Mouse (Mus musculus) liver, embryonic 14.5 days (tissue): ENCODE data around the gene Cd163l1. TPM values are rescaled to one million over a fixed set of nuclear protein-coding genes. Genes with fewer than 3 reads are reported as not detected.
A peak's percentile ranks its signal among the peaks of the same experiment; 100 is the strongest.

Experiments
- ATAC-seq: fragments of 200-750 bp; cut with Nextera tagmentation; 2 replicates; pipeline ENCODE4 v1.8.0; 2017; ENCODE audit warnings: moderate number of reproducible peaks, mild to moderate bottlenecking, moderate library complexity; ENCODE audit not compliant: insufficient read depth
- DNase-seq, 3 experiments: peaks; one replicate each; pipeline ENCODE4 v3.0.0-alpha.2; 2012 to 2013; ENCODE audit warnings: low read depth in 3 of 3, low spot score in 3 of 3
- H3K27ac ChIP-seq: fragments of 300-500 bp; sonication (generic); 2 replicates; pipeline ENCODE4 v1.5.1; 2014; ENCODE audit warnings: moderate library complexity, mild to moderate bottlenecking, control low read depth, inconsistent platforms
- H3K27me3 ChIP-seq: fragments of 300-500 bp; sonication (generic); 2 replicates; pipeline ENCODE4 v1.6.1; 2014; ENCODE audit warnings: mild to moderate bottlenecking, low read length, moderate library complexity; ENCODE audit not compliant: control insufficient read depth, insufficient read depth
- H3K36me3 ChIP-seq: fragments of 300-500 bp; sonication (generic); replicated peaks from 2 replicates; pipeline ENCODE4 v1.6.1; 2014; ENCODE audit warnings: low read depth; ENCODE audit not compliant: control insufficient read depth, insufficient read depth
- H3K4me1 ChIP-seq, 2 experiments: fragments of 200-500 bp in 1 of 2; fragments of 300-500 bp in 1 of 2; sonication (generic) in 1 of 2; replicated peaks; 2 replicates each; pipeline ENCODE4 v1.6.1; 2012 to 2014; ENCODE audit warnings: antibody characterized with exemption in 1 of 2, inconsistent platforms in 1 of 2, low read length in 1 of 2; ENCODE audit not compliant: control insufficient read depth in 2 of 2, insufficient read depth in 2 of 2
- H3K4me2 ChIP-seq: fragments of 300-500 bp; sonication (generic); 2 replicates; pipeline ENCODE4 v1.6.1; 2014; ENCODE audit warnings: low read depth, mild to moderate bottlenecking, control low read depth, moderate library complexity
- H3K4me3 ChIP-seq, 2 experiments: fragments of 200-500 bp in 1 of 2; fragments of 300-500 bp in 1 of 2; sonication (generic) in 1 of 2; 2 replicates each; pipeline ENCODE4 v1.5.1; 2012 to 2014; ENCODE audit warnings: low read depth in 2 of 2, low read length in 2 of 2, mild to moderate bottlenecking in 2 of 2, control low read depth in 1 of 2, inconsistent platforms in 1 of 2, moderate library complexity in 1 of 2; ENCODE audit not compliant: insufficient read depth in 1 of 2
- H3K9ac ChIP-seq: fragments of 300-500 bp; sonication (generic); replicated peaks from 2 replicates; pipeline ENCODE4 v1.6.1; 2014; ENCODE audit warnings: mild to moderate bottlenecking, control low read depth, moderate library complexity
- H3K9me3 ChIP-seq: fragments of 300-500 bp; sonication (generic); 2 replicates; pipeline ENCODE4 v1.6.1; 2016; ENCODE audit warnings: low read length, mixed read lengths; ENCODE audit not compliant: control insufficient read depth
- CTCF ChIP-seq: IDR thresholded peaks from 2 replicates; pipeline ENCODE4 v1.5.1; 2016; ENCODE audit warnings: antibody characterized with exemption, low read depth, control low read depth
- EP300 ChIP-seq: IDR thresholded peaks from 2 replicates; pipeline ENCODE4 v1.6.1; 2016; ENCODE audit warnings: antibody characterized with exemption, low read depth
- WGBS: fragments of 180-500 bp; shearing (Covaris S2); extraction: QIAGEN DNeasy Blood & Tissue Kit; methylation state at CpG from one replicate; pipeline ENCODE4 v1.1.7; 2014; ENCODE audit not compliant: insufficient replicate concordance; 5-methylcytosine and 5-hydroxymethylcytosine counted together
- polyA plus RNA-seq, 2 experiments: library from polyadenylated mRNA; depleted of rRNA in 1 of 2; stranded (reverse) in 1 of 2; unstranded in 1 of 2; fragments of >200 nt; fragmentation: Nextera tagmentation in 1 of 2; extraction: Ambion mirVana in 1 of 2; gene quantifications; 2 replicates each; pipeline versions ENCODE4 v1.2.1 to v1.2.3; 2012 to 2014

The Cd163l1 gene
- polyA plus RNA-seq, 2 experiments = 0.07 TPM; not detected in 1

DNA sequence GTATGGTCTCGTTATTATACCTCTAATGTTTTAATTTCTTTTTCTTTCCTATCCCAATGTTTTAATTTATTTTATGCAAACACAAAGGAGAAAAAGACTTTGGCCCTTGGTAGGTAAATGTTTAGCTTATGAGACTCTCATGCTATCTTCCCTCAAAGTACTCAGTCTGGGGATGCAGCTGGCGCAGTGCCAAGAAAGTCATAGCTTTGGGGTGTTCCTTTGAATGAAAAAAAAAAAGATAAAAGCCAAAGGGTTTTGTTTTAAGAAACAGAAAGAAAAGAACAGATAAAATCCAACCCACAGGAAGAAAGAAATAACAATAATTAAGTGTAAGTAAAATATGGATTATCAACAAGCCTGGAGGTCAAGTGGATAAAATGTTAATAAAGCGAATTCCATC, 9.4 kb upstream of the Cd163l1 start:
- DNase-seq = peak; percentile 17 to 37 (median 31)
- H3K27me3 ChIP-seq = no peaks in the 10 kb centered on the region
- no peak overlapping the region for H3K9ac ChIP-seq
- no peak overlapping the region for H3K4me3 ChIP-seq
- no peak for ATAC-seq
- H3K27ac ChIP-seq = no peak overlapping the region
- H3K36me3 ChIP-seq = no peaks in the 10 kb centered on the region
- no peaks in the 10 kb centered on the region for H3K9me3 ChIP-seq
- TF ChIP-seq CTCF = no peak
- TF ChIP-seq EP300 = no peak
- no peak overlapping the region; the same call in 1 of the 2 replicates for H3K4me2 ChIP-seq
- WGBS = 21% methylated on average over 3 of the region's 3 CpGs
- peaks cover 10 to 26% of the 10 kb centered on the region in 2 experiments for H3K4me1 ChIP-seq

- Histone ChIP-seq H3K4me2 (no peak overlapping the region), H3K27ac (no peak overlapping the region), H3K9ac (no peak overlapping the region), H3K4me1 (peaks cover 0 to 2% of the 10 kb centered on the region in 2 experiments; a peak in 1 of 4 replicates), H3K36me3 (no peaks in the 10 kb centered on the region), H3K4me3 (no peak overlapping the region), H3K27me3 (no peaks in the 10 kb centered on the region), H3K9me3 (no peaks in the 10 kb centered on the region)
- DNase-seq = no peak
- ATAC-seq = no peak
- 57% methylated on average over 5 of the region's 5 CpGs for WGBS
- TF ChIP-seq EP300 (no peak), CTCF (no peak)
Observed at GRCm38 (mm10) chr7:140213841-140214240, 4.2 kb upstream of the Cd163l1 start.

- no peaks in the 10 kb centered on the region for H3K9me3 ChIP-seq
- no peak overlapping the region for H3K4me3 ChIP-seq
- TF ChIP-seq EP300 (no peak), CTCF (no peak)
- H3K4me1 ChIP-seq = peaks cover 0 to 2% of the 10 kb centered on the region in 2 experiments; a peak in 1 of 4 replicates
- H3K27me3 ChIP-seq = no peaks in the 10 kb centered on the region
- H3K9ac ChIP-seq = no peak overlapping the region
- no peaks in the 10 kb centered on the region for H3K36me3 ChIP-seq
- DNase-seq (no peak), ATAC-seq (no peak)
- no peak overlapping the region for H3K27ac ChIP-seq
- WGBS = 17% methylated on average over 1 of the region's 1 CpGs
- H3K4me2 ChIP-seq = no peak overlapping the region
Observed at GRCm38 (mm10) chr7:140219268-140219667, 1.2 kb downstream of the Cd163l1 start.

DNA sequence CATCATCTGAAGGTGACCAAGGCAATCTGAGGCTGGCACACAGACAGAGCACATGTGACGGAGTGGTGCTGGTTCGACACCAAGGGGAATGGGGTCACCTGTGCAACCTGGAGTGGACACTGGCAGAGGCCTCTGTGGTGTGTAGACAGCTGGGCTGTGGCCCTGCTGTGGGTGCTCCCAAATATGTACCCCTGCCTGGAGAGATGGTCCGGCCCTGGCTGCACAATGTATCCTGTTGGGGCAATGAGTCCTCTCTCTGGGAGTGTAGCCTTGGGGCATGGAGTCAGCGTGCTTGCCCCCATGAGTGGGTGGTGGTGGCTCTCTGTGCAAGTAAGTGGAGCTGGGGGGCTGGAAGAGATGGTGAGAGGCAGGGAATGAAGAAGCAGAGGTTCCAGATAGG, 2.3 kb downstream of the Cd163l1 start:
- Histone ChIP-seq H3K4me1 (peaks cover 0 to 2% of the 10 kb centered on the region in 2 experiments; a peak in 1 of 4 replicates), H3K4me2 (no peak overlapping the region), H3K27me3 (no peaks in the 10 kb centered on the region), H3K27ac (no peak overlapping the region), H3K9ac (no peak overlapping the region), H3K36me3 (no peaks in the 10 kb centered on the region), H3K9me3 (no peaks in the 10 kb centered on the region), H3K4me3 (no peak overlapping the region)
- 52% methylated on average over 4 of the region's 4 CpGs for WGBS
- ATAC-seq = no peak
- no peak for DNase-seq
- TF ChIP-seq CTCF (no peak), EP300 (no peak)

- ATAC-seq (no peak), DNase-seq (no peak)
- Histone ChIP-seq H3K9ac (no peak overlapping the region), H3K36me3 (no peaks in the 10 kb centered on the region), H3K4me1 (no peaks in the 10 kb centered on the region), H3K27me3 (no peaks in the 10 kb centered on the region), H3K4me3 (no peak overlapping the region), H3K27ac (no peak overlapping the region), H3K9me3 (no peaks in the 10 kb centered on the region), H3K4me2 (no peak overlapping the region)
- TF ChIP-seq EP300 (no peak), CTCF (no peak)
- 66% methylated on average over 13 of the region's 13 CpGs for WGBS
Observed at GRCm38 (mm10) chr7:140224209-140224608, 6.1 kb downstream of the Cd163l1 start.
